Mouse (Mus musculus) liver, embryonic 11.5 days (tissue): ENCODE measurements around the gene Psmf1. TPM values are rescaled to one million over a fixed set of nuclear protein-coding genes. Genes with fewer than 3 reads are reported as not detected.

Source experiments
- ATAC-seq: fragments of 200-750 bp; cut with Nextera tagmentation; replicated peaks from 2 replicates; pipeline ENCODE4 v1.8.0; 2017; ENCODE audit warnings: moderate number of reproducible peaks, mild to moderate bottlenecking, moderate TSS enrichment, moderate library complexity; ENCODE audit not compliant: low FRiP score
- DNase-seq: peaks from one replicate; pipeline ENCODE4 v3.0.0-alpha.2; 2017; ENCODE audit warnings: low spot score
- H3K27ac ChIP-seq: fragments of 300-500 bp; sonication (generic); 2 replicates; pipeline ENCODE4 v1.5.1; 2014; ENCODE audit warnings: mild to moderate bottlenecking, low read depth, low read length, control low read depth
- H3K27me3 ChIP-seq: fragments of 300-500 bp; sonication (generic); replicated peaks from 2 replicates; pipeline ENCODE4 v1.6.1; 2014; ENCODE audit warnings: low read length, mixed read lengths; ENCODE audit not compliant: control insufficient read depth, insufficient read depth
- H3K36me3 ChIP-seq: fragments of 300-500 bp; sonication (generic); 2 replicates; pipeline ENCODE4 v1.6.1; 2014; ENCODE audit warnings: mild to moderate bottlenecking, low read length, moderate library complexity, mixed read lengths; ENCODE audit not compliant: control insufficient read depth, insufficient read depth
- H3K4me1 ChIP-seq: fragments of 300-500 bp; sonication (generic); replicated peaks from 2 replicates; pipeline ENCODE4 v1.6.1; 2014; ENCODE audit warnings: low read length, mixed read lengths; ENCODE audit not compliant: control insufficient read depth, insufficient read depth
- H3K4me2 ChIP-seq: fragments of 300-500 bp; sonication (generic); 2 replicates; pipeline ENCODE4 v1.6.1; 2014; ENCODE audit warnings: mild to moderate bottlenecking, control low read depth, moderate library complexity
- H3K4me3 ChIP-seq: fragments of 300-500 bp; sonication (generic); 2 replicates; pipeline ENCODE4 v1.5.1; 2014; ENCODE audit warnings: low read depth, low read length, control low read depth
- H3K9ac ChIP-seq: fragments of 300-500 bp; sonication (generic); 2 replicates; pipeline ENCODE4 v1.6.1; 2014; ENCODE audit warnings: low read depth, low read length, control low read depth
- H3K9me3 ChIP-seq: fragments of 300-500 bp; sonication (generic); 2 replicates; pipeline ENCODE4 v1.6.1; 2016; ENCODE audit warnings: low read length, inconsistent platforms, mixed read lengths; ENCODE audit not compliant: control insufficient read depth
- WGBS: fragments of 180-500 bp; shearing (Covaris S2); extraction: QIAGEN DNeasy Blood & Tissue Kit; methylation state at CpG from one replicate; pipeline ENCODE4 v1.1.7; 2014; 5-methylcytosine and 5-hydroxymethylcytosine counted together
- polyA plus RNA-seq: library from polyadenylated mRNA; unstranded; fragments of >200 nt; fragmentation: Nextera tagmentation; extraction: Ambion mirVana; gene quantifications from 2 replicates; pipeline ENCODE4 v1.2.1, GENCODE M21; 2014

The Psmf1 gene
- polyA plus RNA-seq, 1 experiment from 2014 or later, result 61.4 TPM

DNA sequence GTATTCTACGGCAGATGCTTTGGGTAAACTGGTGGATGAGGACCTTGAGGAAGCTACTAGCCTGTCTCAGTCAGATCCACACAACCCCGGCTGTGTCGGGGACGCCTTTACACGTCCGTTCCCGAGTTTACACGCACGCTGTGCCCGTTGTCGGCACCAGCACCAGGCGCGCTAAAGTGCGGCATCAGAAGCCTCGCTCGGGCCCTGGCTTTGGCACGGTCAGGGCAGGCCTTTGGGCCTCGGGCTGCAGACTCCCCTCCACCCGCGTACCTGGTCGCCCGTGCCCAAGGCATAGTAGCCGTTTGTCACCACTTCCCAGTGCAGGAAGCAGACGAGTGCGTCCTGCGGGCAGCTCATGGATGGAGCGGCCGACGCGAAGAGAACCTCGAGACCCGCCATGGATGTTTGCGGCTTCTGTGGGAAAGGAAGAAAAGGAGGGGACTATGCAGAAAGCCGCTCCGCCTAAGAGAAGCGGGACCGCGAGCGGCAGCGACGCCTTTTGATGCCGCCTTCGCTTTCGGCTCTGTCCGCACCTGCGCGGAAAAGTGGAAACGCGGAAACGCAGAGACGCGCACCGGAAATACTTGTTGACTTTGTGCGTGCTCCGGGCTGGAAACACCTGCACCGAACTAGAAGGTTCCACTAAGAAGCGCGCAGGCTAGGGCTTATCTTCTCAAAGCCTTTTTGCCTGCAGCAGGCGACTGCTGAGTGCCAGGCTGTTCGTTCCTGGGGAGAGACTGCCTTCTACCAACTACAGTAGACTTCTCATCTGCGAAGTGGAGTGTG lies 3.1 kb downstream of the Psmf1 start:
- ATAC-seq, result peak; percentile 85
- WGBS, result under 1% methylated on average over 61 of the region's 61 CpGs
- H3K27ac ChIP-seq, result peak overlapping the region; percentile 68
- H3K9me3 ChIP-seq, result no peaks in the 10 kb centered on the region
- peak overlapping the region; percentile 82 for H3K4me2 ChIP-seq
- H3K9ac ChIP-seq, result peak overlapping the region; percentile 92
- DNase-seq, result peak; percentile 82
- H3K4me1 ChIP-seq, result peaks cover 27% of the 10 kb centered on the region
- no peaks in the 10 kb centered on the region; the same call in none of the 2 replicates for H3K27me3 ChIP-seq
- peak overlapping the region; percentile 84 for H3K4me3 ChIP-seq
- no peaks in the 10 kb centered on the region for H3K36me3 ChIP-seq

DNA sequence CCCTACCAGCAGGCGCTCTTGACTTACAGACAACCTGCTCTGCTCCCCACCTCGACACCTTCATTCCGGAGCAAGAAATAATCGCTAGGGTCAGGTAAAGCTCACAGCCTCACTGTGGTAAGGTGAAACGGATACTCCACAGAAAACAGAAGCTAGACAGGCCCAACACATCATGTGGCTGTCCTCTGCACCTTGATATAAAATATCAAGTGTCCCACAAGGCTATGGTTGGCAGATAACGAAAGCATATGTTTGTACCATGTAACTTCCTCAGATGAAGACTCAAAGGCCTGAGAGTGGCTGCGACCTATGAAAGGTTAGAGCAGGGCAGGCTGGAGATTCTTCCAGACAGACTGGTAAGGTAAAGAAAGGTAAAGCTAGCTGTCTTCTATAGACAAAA lies 4.5 kb downstream of the Psmf1 start:
- ATAC-seq (peak; percentile 21; the same call in 1 of the 2 replicates), DNase-seq (no peak)
- H3K4me2 ChIP-seq, result peak overlapping the region; percentile 82
- peaks cover 27% of the 10 kb centered on the region for H3K4me1 ChIP-seq
- H3K27me3 ChIP-seq, result no peaks in the 10 kb centered on the region; the same call in 1 of the 2 replicates
- H3K9ac ChIP-seq, result peak overlapping the region; percentile 53
- no peaks in the 10 kb centered on the region; the same call in 1 of the 2 replicates for H3K36me3 ChIP-seq
- peak overlapping the region; percentile 39; the same call in 1 of the 2 replicates for H3K27ac ChIP-seq
- 71% methylated on average over 7 of the region's 7 CpGs for WGBS
- H3K4me3 ChIP-seq, result peak overlapping the region; percentile 84
- H3K9me3 ChIP-seq, result no peaks in the 10 kb centered on the region

DNA sequence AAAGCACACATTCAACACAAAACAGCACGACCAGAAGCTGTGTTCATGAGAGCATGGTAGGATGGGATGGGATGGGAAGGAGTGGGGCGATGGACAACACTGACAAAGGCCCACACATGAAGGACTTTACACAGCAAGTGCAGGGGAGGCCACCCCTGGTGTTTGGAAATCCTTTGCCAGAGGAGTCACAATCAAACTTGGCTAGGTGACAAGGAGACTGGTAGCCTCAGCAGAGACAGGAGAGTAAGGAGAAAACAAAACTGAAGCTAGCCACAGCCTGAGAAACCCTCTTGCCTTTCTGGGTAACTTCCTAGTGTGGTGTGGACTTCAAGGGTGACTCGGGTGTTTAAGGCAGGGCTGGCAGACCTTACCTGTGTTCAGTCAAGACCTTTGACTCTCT lies 4.9 kb downstream of the Psmf1 start:
- Histone ChIP-seq H3K27me3 (no peaks in the 10 kb centered on the region; the same call in 1 of the 2 replicates), H3K9ac (peak overlapping the region; percentile 53), H3K4me3 (peak overlapping the region; percentile 84), H3K27ac (peak overlapping the region; percentile 39; the same call in 1 of the 2 replicates), H3K4me2 (peak overlapping the region; percentile 82), H3K36me3 (peaks cover 3% of the 10 kb centered on the region), H3K9me3 (no peaks in the 10 kb centered on the region), H3K4me1 (peaks cover 27% of the 10 kb centered on the region)
- ATAC-seq (no peak), DNase-seq (no peak)
- 90% methylated on average over 3 of the region's 3 CpGs for WGBS

DNA sequence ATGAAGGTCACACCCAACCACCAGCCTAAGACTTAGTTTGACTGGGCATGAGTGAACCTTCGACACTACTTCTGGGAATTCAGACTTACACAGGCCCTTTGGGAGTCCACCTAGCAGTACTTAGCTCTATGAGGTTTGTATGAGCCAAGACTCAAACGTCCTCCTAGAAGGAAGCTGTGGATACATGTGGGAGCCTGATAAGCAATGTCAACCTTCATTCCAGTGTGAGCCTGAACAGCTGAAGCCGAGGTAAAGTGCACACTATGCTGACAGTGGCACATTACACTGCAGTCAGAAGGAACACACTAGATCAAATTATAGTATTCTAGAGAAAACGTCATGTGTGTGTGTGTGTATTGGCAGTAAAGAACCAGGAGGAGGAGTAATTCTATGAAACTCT lies 5.5 kb downstream of the Psmf1 start:
- Histone ChIP-seq H3K27me3 (no peaks in the 10 kb centered on the region), H3K4me3 (no peak overlapping the region), H3K9ac (no peak overlapping the region), H3K36me3 (peaks cover 7% of the 10 kb centered on the region), H3K4me2 (peak overlapping the region; percentile 82; the same call in 1 of the 2 replicates), H3K4me1 (peaks cover 27% of the 10 kb centered on the region), H3K9me3 (no peaks in the 10 kb centered on the region), H3K27ac (no peak overlapping the region)
- WGBS, result 62% methylated on average over 4 of the region's 4 CpGs
- DNase-seq (no peak), ATAC-seq (peak; percentile 15; the same call in 1 of the 2 replicates)

DNA sequence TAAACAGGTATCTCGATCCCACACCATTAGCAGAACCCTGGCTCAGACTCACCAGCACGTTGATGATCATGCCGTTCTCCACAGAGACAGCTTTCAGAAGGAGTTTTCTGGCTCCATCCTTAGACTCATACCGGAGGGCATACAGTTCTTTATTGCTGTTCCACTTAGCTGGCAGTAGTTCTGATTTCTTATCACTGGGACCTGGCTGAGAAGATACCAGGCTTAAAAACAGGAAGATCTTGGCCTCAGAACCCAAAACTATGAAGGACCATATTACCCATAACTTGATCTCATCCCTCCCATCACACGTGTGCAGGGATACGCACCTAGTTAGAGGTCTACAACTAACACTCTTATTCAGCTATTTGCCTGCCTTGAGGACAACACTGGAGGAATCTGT lies 8.6 kb downstream of the Psmf1 start:
- Histone ChIP-seq H3K36me3 (peaks cover 9% of the 10 kb centered on the region), H3K27ac (no peak overlapping the region), H3K4me3 (no peak overlapping the region), H3K9me3 (no peaks in the 10 kb centered on the region), H3K27me3 (no peaks in the 10 kb centered on the region), H3K4me1 (peaks cover 19% of the 10 kb centered on the region), H3K4me2 (no peak overlapping the region), H3K9ac (no peak overlapping the region)
- ATAC-seq (no peak), DNase-seq (no peak)
- WGBS, result 93% methylated on average over 6 of the region's 6 CpGs

DNA sequence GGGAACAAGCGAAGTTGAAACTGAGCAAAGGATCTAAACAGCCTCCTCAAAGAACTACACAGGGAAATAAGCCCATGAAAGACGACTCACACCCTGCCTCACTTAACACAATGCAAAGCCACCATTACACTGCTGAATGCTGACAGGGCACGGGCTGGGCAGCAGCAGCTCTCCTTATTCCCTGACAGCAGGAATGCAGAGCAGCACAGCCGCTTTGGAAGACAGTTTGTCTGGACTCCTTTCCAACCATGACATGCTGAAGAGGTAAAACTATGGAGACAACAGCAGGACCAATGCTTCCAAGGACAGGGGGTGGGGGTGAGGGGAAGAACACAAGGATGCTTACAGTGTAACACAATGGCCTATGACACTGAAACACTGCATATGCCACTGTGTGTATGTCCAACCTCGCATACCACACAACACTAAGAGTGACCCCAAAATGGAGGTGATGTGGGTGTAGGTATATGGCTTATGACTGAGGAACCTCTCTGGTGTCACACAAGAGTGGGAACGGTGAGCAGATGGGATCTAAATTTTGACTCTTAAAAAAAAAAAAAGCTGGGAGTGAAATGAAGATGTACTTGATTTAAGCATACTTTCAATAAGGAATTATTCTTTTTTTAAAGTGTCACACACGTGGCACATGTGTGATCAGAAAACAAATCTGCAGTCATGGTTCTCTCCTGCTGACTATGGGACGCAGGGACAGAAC lies 10.7 kb downstream of the Psmf1 start:
- Histone ChIP-seq H3K4me1 (no peaks in the 10 kb centered on the region; the same call in 1 of the 2 replicates), H3K36me3 (peaks cover 27% of the 10 kb centered on the region), H3K4me2 (no peak overlapping the region), H3K9me3 (no peaks in the 10 kb centered on the region), H3K27me3 (no peaks in the 10 kb centered on the region), H3K4me3 (no peak overlapping the region), H3K27ac (no peak overlapping the region), H3K9ac (no peak overlapping the region)
- 88% methylated on average over 8 of the region's 8 CpGs for WGBS
- DNase-seq (no peak), ATAC-seq (no peak)

DNA sequence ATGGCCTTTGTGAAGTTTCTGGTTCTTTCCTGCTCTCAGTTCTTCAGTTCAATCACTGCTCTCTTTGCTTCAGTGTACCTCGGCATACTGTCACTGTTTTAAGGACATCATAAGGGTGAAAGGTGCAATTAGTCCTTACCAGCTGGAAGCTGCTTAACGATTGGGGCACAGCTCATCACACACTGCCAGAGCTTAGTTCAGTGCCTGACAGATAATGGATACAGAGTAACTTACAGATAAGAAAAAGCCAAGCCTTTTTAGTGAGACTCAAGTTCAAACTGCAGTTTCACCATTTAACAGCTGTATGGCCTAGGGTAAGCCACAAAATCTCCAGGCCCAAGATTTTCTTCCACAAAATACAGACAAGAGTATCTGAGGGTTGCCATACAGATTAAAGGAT lies 19.9 kb downstream of the Psmf1 start:
- no peaks in the 10 kb centered on the region for H3K4me1 ChIP-seq
- no peak overlapping the region for H3K4me3 ChIP-seq
- DNase-seq, result no peak
- no peak for ATAC-seq
- 79% methylated on average over 2 of the region's 2 CpGs for WGBS
- no peak overlapping the region for H3K27ac ChIP-seq
- H3K9ac ChIP-seq, result no peak overlapping the region
- no peaks in the 10 kb centered on the region for H3K27me3 ChIP-seq
- H3K36me3 ChIP-seq, result peaks cover 29% of the 10 kb centered on the region
- no peaks in the 10 kb centered on the region for H3K9me3 ChIP-seq
- no peak overlapping the region for H3K4me2 ChIP-seq

DNA sequence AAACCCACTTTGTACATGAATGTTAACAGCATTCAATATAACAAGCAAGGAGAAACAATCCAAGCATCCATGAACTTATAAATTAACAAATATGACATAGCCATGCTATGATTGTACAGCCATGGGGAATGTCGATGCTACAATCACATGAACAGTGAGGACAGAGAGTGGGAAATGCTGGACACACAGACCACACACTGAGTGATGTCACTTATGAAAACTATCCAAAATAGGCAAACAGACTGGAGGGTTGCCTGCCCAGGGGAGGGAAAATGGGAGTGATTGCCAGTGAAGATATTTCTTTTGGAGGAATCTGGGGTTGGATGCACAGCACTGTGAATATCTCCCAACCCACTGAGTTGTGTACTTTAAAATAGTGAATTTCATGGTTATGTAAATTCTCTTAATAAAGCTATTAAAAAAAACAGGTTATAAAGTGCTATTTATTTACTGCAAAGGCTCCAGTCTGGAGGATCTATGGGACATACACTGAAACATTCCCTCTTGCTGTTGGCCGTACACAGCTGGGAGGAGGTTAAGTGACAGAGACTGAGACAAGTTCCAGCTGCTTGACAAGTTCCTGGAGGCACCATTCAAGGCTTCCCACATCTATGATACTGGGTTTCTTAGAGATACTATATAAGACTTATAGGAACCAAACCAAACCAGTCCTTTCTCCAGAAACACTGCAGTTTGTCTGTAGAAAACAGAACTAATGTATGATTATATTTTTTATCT lies 27.5 kb downstream of the Psmf1 start:
- Histone ChIP-seq H3K4me3 (no peak overlapping the region), H3K9me3 (no peaks in the 10 kb centered on the region), H3K4me2 (no peak overlapping the region), H3K27ac (no peak overlapping the region), H3K36me3 (peaks cover 25% of the 10 kb centered on the region), H3K27me3 (no peaks in the 10 kb centered on the region), H3K4me1 (no peaks in the 10 kb centered on the region), H3K9ac (no peak overlapping the region)
- no peak for ATAC-seq
- 88% methylated on average over 2 of the region's 2 CpGs for WGBS
- no peak for DNase-seq
